Mouse (Mus musculus) frontal cortex, adult (tissue): ENCODE results near the gene Slc25a10.
"Not testable (repeated sequence)": the region's sequence is repeated elsewhere in the genome, so short reads cannot be mapped to it uniquely, and the experiment has no call there.

Experiments used
- ATAC-seq: cut with Nextera tagmentation; 2 replicates; pipeline ENCODE4 v1.9.2; 2017; ENCODE audit warnings: mild to moderate bottlenecking, moderate library complexity, mixed read lengths; ENCODE audit not compliant: low TSS enrichment

Slc25a10 gene

DNA sequence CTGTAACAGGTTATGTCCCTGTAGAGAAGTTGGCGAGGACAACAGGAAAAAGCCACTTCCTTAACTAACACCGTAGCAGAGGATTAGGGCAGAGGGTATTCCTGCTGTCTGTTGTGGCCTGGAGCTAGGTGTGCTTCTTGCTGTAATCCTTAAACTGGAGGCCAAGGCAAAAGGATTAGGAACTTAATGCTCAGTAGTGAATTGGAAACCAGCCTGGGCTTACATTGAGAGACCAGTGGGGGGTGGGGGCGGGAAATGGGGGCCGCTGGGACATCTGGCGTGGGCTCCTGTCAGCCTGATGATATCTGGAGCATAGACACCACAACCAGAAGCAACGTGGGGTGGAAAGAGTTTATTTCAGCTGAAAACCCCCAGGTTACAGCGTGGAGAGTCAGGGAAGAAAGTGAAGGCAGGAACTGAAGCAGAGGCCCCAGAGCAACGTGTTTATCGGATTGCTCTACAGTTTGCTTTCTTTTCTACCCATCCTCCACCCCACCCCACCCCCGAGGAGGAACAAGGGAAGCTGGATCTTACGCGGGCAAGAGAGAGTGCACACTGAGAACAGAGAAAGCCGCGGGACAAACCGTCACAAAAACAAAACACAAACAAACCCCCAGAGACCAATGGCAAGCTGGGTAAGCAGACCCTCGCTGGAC lies 18.9 kb downstream of the Slc25a10 start:
- ATAC-seq = no peak

DNA sequence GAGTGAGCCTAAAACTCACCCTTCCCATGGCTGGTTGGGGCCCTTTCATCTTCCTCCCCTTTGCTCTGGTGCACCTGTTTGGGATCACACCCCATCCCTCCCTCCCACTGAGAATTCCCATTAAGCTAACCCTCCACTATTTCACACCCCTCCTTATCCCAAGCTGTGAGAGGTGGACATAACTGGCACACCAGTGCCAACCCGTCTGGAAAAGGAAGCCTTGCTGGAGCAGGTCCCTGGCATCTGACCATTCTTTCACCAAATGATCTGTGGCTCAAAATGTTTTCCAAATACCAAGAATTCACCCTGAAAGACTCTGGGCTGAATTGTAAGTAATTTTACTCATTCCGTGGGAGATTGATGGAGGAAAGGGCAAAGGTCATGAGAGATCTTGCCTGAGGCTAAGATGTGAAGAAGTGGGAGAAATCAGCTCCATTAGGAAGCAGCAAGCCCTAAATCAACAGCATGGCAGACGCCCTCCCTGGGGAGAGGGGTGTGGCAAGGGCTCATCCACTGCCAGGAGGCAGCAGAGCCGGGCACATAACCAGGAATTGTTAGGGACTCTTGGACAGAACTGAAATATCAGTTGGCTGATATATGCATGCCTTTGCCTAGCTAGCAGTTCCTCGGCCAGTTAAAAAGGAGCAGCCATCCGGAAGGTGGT lies 21.3 kb downstream of the Slc25a10 start:
- ATAC-seq = no peak

DNA sequence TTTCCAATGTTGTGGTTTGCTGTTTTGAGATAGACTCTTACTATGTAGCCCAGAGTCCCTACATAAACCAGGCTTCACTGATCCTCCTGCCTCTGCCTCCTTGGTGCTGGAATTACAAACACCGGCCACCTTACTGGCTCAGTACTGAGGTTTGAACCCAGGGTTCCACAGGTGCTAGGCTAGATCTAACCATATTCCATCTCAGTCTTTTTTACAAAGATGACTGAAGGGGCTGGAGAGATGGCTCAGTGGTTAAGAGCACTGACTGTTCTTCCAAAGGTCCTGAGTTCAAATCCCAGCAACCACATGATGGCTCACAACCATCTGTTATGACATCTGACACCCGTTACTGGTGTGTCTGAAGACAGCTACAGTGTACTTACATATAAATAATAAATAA lies 22.6 kb downstream of the Slc25a10 start:
- ATAC-seq = not testable (repeated sequence)

DNA sequence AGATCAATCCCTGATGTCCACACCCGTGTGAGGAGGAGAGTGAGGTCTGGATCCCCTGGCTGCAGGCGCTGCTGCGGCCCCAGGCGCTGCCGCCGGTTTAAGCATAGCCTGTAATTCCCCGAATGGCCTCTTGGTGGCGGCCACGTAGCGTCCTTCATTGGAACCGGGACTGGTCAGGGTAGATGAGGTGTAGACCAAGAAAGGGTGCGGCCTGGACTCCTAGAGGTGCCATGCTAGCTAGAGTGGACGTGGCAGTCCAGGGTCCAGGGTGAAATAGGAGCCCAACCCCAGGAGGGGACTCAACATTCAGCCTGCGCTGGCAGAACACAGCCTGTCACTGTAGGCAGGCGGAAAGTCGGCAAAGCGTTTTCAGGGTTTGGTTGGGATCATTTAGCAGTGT lies 24.0 kb downstream of the Slc25a10 start:
- peak; percentile 66; the same call in 1 of the 2 replicates for ATAC-seq

DNA sequence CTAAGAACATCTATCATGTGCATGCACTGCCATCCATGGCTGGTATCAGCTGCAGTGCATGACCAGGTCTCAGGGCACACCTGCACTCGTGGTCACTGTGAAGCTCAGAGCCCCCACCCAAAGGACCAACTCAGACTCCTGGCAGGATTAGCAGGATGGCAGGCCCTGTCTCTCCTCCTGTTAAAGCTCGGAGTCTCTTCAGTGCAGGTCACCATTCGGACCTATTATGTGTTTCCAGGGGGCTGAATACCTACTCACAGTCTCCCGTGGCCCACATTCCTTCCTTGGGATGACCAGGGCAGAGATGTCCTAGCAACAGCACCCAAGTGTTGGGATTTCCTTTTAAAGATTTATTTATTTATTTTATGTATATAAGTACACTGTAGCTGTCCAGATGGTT lies 25.5 kb downstream of the Slc25a10 start:
- no peak for ATAC-seq

DNA sequence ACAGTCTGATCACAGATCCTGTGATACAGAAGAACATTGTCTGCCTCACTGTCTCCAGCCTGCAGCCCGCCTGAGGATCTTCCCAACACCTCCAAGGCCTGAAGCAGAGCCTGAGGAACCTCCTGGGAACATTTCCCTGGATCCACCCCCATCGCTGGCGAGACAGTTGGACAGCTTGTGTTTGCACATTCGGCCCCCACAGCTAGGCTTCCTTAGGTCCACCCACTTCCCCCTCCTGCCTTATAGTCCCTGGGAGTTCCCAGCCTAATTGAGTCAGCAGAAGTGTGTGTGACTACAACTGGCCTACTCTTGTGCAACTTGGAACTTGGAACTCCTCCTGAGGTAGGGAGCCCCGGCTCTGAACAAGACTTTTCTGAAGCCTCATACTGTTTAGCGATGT lies 26.4 kb downstream of the Slc25a10 start:
- ATAC-seq = peak; percentile 96

DNA sequence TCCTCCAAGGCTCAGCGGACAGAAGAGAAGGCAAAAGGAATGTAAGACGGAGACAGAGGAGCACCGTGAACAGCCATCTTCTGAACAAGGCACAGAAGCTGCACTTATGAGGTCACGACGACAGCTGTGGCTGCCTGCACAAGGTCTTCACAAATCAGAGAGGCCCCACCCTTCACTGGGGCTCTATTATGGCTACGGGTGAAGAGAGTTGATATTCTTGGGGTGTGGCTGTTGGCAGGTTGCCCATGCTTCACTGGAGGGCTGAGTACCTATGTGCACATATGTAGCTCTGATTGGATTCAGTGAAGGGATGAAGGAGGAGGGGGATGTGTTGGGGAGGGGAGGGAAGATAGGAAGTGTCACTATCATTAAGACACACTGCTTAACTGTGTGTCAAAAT lies 26.9 kb downstream of the Slc25a10 start:
- ATAC-seq = no peak

DNA sequence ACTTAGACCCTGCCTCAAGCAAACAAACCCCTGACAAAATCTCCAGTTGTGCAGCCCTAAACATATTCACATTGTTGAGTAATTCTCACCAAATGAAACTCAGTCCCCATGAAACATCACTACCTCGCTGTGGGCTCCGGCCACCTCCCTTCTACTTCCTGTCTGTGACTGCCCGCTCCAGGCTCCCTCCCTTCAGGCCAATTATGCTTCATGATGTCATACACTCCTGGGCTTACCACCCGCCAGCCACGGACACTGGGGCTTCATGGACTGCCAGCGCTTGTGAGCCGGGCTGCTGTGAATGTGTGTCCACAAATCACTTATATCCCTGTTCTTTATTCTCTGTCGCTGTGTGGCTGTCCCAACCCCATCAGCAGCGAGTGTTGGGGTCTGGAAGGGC lies 28.1 kb downstream of the Slc25a10 start:
- no peak for ATAC-seq

DNA sequence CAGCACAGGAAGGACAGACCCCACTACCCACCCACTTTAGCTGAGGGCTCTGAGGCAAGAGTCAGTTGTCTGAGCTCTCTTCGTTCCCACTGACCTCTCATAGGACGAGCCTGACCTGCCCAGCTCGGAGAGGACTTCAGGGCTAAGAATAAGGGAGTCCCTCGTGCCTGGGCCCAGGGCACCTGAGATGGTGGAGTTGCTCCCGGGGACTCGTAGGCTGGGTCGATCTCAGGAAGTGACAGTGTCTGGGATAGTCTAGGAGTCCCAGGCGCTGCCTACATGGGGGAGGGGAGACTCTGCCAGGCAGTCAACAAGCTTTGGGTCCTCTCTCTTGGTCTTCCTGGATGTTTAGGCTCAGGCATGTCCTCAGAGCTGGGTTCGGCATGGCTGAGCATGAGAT lies 28.9 kb downstream of the Slc25a10 start:
- no peak for ATAC-seq

DNA sequence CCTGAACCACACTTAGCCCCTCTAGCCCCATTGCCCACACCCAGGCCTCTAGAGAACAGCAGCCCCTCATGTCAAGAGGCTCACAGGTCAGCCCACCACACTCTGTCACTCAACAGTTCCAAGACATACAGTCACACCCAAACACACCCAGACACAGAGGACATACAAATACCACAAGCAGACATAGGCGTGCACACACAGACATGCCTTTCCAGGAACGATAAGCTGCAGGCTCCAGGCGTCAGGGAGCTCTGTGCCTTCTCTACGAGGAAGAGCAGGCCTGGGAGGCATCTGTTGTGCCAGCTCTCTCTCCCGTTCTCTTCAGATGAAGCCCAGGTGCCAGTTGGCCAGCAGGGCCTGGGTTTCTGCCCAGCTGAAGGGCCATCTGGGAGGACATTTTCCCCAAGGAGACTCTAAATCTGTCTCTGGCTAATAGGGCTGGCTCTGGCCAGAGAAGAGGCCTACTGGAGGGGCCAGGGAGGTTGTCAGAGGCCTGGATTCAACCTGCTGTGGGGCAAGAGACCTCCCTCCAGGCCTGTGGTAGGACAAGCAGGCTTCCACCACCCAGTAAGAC lies 29.4 kb downstream of the Slc25a10 start:
- no peak for ATAC-seq

DNA sequence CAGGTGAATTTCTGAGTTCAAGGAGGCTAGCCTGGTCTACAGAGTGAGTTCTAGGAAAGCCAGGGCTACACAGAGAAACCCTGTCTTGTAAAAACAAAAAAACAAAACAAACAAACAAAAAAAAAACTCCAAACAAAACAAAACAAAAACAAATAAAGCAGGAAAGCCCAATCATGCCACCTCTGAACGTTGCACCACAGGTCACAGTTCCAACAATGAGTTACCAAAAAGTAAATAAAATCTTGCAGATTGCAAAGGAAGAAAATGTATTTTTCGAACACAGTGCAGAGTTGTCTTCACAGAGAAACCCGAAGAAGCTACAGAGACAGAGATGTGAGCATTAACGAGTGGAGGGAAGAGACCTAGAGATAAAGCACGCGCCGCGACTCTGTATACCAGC lies 30.9 kb downstream of the Slc25a10 start:
- no peak for ATAC-seq

DNA sequence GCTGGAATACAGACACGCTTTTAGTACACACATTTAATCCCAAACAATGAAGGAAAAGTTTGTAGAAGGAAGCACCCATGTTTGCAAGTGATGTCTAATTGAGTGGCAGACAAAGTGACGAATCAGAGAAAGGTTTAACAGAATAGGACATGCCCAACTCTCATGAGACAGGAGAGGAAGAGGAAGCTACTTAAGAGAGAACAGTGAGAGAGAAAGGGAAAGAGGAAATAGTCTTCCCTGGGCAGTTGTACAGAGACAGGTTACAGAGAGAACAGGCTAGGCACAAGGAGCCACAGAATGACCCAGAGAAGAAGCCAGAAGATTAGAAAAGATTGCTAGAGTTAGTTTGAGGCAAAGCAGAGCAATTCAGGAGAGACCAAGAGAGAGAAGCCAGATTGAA lies 34.3 kb downstream of the Slc25a10 start:
- no peak for ATAC-seq

DNA sequence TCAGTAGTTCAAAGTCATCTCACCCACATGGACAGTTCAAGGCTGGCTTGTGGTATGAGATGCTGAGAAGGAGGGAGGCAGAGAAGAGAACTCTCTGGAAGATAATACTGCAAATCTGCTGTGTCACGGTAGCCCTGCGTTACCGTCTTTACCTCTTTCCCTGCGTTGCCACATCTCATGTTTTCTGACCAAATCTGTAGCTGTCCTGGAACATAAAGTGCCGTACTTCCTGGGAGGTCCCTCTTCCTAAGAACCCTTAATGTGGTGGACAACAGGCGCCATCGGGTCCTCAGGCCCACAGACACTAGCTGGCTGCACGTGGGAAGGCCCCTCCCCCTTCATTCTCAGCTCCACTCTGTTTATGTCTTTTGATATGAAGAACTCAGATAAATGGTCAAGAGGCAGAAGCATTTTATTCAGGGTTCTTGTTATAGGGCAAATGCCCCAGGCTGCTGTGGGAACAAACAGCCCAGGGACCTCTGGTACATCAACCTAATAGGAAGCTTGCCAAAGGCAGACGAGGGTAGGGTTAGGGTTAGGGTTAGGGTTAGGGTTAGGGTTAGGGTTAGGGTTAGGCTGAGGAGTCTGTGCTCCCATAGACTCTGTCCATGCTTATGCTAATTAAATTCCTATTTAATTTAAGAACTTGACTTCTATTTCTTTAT lies 36.2 kb downstream of the Slc25a10 start:
- ATAC-seq = no peak

DNA sequence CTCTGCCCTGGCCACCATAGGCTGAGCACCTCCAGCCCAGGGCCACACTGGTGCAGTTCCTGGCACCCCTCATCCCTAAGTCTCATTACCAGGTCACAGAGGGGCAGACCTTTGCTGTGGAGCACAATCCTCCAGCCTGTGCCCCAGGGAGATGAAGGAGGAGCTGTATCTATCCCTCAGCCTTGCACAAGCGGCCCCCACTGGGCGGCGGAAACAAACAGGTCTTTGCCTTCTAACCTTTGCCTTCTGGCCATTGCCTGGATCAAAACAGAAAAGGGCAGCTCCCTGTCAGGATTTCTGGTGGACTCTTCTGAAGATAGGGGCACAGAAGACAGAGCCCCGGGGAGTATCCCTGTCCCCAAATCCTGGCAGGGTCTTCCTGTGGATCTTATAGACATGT lies 37.3 kb downstream of the Slc25a10 start:
- no peak for ATAC-seq

DNA sequence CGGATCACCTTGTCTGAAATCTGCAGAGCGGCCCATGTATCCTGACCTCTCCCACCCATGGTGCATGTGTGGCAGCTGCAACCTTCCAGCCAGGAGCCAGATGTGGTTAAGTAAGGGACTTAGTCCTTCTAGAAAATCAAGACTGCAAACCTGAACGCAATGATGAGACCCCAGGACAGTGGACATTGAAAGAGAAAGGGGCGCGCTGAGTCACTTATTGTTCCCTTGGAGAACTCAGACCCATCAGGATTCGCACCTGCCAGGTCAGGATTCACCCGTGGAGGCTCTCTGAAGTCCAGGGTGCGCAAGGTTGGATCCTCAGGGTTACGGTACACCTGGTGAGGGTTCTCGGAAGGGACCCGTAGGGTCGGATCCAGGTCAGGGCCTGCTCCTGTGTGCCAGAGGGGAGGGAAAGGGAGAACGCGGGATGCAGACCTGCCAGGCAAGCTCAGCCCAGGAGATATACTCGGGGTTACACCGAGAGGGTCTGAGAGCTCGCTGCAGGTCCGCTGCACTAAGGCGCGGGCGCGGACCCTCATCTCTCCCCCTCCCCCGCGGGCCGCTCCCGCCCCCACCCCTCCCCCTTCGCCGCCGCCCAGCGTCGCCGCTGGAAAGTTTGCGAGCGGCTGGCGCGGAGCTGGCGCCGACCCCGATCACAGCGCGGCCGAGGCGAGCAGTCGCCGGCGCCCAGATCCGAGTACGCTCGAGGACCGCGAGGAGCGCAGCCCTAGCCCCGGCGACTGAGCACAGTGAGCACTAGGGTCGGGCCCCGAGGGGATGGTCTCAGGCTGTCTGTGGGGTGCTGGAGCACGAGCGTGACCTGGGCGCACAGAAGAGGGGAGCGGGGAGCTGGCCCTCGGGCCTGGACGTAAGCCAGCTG lies 38.7 kb downstream of the Slc25a10 start, which contains the start of gene Gcgr:
Gene Gcgr, plus strand, starts transcription at position 615 of the 880 bp plus-strand sequence.
- ATAC-seq = no peak

DNA sequence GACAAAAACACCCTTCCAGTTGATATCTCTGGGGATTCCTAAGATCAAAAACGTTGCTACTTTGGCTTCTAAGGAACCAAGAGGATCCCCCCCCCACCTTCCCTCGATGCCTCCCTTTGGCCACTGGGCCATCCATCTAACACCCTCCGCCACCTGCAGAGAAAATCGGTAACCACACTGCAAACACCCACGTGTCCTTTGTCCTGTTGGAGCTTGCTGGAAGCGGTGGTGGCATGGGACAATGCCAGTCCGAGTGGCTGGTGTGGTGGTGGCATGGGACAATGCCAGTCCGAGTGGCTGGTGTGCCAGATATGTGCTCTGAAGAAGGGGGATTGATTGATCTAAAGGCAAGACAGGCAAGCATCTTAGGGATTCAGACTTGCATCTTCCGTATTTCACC lies 40.0 kb downstream of the Slc25a10 start:
- no peak for ATAC-seq

DNA sequence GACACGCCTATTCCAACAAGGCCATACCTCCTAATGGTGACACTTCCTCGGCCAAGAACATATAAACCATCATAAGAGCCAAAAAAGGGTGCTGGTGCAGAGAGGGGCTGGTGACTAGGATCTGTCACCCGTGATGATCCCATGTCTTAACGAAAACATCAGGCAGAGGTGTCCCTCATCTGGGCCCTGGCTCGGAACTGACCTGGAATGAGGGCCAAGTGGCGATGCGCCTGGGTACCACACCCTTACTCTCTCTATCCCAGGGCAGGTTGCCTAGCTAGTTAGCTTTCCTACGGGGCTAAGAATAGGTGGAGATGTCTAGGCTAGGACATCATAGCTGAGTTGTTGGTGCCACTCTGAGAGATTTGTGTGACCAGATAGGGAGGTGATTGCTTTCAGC lies 42.5 kb downstream of the Slc25a10 start:
- ATAC-seq = no peak

DNA sequence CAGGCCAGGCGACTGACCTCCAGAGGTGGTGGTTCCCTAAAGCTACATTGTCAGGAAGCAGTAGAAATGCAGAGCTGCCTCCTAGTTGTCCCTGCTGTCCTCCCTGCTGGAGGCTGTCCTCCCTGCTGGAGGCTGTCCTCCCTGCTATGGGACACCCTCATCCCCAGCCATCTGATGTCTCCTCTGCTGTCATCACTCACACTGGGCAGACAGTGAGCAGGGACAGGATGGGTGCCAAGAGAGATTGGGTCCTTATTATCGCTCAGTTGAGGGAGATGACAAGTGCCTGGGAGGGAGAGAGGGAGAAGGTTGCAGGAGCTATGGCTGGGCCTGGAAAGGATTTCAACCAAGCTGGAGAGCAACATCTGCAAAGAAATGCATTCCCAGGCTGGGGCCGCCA lies 43.5 kb downstream of the Slc25a10 start:
- ATAC-seq = no peak

DNA sequence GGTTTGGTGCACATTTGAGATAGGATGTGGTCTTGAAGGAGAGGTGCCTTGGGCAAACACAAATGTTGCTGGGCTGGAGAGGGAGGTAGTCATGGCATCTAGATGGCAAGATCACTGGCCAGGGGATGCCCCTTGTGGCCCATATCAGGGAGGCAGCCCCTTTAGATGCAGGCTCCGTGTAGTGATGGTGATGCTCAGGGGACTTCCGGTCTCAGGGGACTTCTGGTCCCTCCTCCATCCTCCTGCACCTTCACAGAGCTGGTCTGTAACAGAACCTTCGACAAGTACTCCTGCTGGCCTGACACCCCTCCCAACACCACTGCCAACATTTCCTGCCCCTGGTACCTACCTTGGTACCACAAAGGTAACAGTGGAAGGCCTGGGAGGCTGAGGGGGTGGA lies 44.2 kb downstream of the Slc25a10 start:
- no peak for ATAC-seq

DNA sequence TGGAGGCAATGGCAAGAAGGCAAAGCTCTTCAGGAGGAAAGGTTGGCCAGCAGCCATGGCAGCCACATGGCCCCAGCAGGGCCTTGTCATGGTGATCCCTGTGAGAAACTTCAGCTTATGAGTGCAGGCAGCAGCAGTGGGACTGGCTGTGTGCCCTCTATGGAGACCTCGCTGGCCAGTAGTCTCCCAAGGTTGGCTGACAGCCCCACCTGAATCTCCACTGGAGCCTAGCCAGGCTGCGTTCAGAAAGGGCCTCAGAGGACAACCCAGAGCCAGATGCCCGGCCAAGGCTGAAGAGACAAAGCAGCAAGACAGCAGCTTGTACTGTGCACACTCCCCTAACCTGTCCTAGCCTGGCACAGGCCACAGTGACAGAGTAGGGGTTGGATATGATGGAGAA lies 46.8 kb downstream of the Slc25a10 start:
- no peak for ATAC-seq

DNA sequence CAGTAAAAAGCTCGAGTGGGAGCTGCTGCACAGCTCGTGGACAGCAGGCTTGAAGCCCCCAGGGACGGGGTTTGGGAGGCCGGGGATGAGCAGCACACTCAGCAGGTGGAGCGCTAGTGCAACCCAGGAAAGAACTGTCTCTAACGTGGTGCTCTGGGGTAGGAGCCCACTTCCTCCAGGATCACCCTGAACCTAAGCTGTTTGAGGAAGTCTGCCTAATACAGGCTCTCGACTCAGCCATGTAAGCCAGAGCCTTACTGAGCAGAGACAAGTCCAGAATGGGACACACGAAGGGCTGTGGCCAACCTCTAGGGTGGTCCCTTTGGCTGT lies 47.3 kb downstream of the Slc25a10 start:
- no peak for ATAC-seq
